Mouse (Mus musculus) cerebellum, adult 18-20 months (tissue): ENCODE measurements at regions not wholly inside any gene's neighbourhood (a gene's known extent, or its start where the extent isn't known, plus 50 kb on each side); places are given as distances from the start of the nearest gene placed in this dataset.

Experiments
- DNase-seq, 2 experiments: peaks; one replicate each; pipeline ENCODE4 v3.0.0; 2021

DNA sequence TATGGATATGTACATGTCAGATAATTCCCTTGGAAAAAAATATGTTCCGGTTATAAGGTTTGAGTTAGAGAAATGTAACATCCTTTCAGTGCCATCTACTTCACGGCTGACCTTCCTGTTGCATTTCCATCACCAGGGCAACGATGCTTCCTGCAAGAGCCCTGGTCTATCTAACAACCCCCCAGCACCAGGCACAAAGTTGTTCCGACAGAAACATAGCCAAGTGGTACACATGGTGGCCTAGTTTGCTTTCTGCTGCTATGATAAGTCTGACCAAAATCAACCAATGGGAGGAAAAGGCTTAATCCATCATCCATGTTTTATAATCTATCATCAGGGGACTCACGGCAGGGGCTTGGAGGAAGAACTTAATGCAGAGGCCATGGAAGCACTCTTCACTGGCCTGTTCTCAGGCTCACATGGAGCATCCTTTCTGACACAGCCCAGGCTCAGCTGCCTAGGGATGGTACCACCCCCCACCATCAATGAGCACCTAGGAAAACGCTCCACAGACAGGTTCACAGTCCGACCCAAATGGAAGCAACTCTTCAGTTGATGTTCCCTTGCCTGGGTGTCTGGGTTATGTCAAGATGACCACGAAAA is 372.2 kb downstream of the Cbln4 start:
- DNase-seq = no peak

- DNase-seq = no peak
These were observed 374.2 kb downstream of the Cbln4 start for GRCm38 (mm10) chr2:171668791-171669645.

GRCm38 (mm10) chr2:171662571-171662970 is 380.7 kb downstream of the Cbln4 start:
- DNase-seq = no peak

DNA sequence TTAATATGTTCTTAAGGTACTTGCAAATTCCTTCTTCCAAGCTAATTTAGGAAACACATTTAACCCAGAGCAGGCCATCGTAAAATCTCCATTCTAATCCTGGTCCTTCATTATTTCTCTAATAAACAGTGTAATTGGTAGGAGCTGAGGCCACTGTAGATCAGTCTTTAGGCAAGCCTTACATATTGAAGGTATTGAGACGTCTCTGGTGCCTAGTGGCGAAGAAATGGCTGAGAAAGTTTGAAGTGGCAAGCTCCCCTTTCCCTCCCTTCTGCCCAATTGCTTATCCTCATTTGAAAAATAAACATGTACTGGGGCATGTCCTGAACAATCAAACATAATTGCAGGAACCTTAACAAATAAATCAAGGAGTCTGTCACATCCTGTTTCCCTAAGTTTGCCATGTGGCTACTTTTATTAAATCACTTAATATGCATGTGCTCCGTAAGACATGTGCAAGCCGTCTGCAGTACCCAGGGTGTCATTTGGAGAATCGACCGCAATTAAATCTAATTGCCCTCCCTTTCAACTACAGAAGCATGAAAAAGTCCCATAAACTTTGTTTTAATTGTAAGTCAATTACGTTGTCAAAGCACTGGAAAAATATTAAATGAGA is 381.3 kb downstream of the Cbln4 start:
- no peak for DNase-seq

- no peak for DNase-seq
These were observed 386.1 kb downstream of the Cbln4 start for GRCm38 (mm10) chr2:171657125-171657524.

DNA sequence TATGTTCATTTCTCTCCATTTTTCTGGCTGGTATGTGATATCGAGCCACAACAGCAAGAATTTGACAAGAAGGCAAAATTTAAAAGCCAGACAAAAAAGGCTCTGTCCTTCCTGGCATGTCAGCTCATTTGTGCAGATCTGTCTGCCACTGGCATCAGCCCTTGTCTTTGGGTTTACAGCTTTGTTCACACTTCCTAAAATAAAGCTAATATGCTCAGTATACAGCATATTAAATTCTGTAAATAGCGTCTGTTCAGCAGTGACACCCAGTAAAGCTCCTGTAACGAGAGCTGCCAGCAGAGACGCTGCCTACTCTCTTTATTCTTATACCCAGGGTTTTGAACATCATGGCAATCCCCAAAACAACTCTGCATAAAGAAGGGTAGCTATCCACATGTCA is 401.5 kb downstream of the Cbln4 start:
- no peak for DNase-seq

DNA sequence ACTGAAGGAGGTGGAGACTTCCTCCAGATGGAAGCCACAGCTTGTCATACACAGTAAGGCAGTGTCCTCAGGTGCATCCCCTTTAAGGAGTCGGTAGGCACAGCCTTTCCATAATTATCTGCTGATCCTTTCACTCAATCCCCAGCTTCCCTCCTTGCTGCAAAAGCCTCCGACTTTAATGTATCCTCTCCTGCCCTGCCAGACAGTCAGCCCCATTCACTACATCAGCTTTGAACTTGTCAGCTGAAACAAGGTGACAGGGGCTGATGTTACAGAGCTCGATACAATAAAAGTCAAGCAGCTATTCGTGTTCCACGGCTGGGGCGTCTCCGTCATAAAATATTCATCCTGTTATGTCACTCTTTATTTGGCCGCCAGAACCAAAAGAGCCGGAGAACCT is 402.8 kb downstream of the Cbln4 start:
- DNase-seq = no peak

GRCm38 (mm10) chr2:171638931-171639330 is 404.3 kb downstream of the Cbln4 start:
- DNase-seq = no peak

DNA sequence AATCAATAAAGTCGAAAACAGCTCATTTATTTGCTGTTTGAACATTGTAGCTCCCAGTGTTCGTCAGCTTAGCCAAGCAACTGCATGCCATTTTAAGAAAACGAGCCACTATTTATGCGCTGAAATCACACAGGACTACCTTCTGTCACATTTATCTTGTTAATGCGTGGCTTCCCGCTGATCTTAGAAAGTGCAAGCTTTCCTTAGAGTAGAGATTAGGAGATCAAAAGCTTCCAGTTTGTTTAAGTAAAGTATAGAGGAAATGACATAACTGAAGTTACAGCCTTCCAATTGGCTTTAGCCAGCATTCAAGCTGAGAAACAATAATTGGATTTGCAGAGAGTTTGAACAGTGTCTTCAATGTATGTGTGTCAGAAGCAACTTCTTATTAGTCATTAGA is 406.4 kb downstream of the Cbln4 start:
- DNase-seq = no peak

- no peak for DNase-seq
These were observed 409.7 kb downstream of the Cbln4 start for GRCm38 (mm10) chr2:171633355-171634097.

- DNase-seq = no peak
These were observed 413.1 kb downstream of the Cbln4 start for GRCm38 (mm10) chr2:171630101-171630715.

GRCm38 (mm10) chr2:171628182-171628850 is 414.9 kb downstream of the Cbln4 start:
- no peak for DNase-seq

- DNase-seq = no peak
These were observed 422.6 kb downstream of the Cbln4 start for GRCm38 (mm10) chr2:171620668-171621067.

- DNase-seq = no peak
These were observed 423.0 kb downstream of the Cbln4 start for GRCm38 (mm10) chr2:171620253-171620652.

DNA sequence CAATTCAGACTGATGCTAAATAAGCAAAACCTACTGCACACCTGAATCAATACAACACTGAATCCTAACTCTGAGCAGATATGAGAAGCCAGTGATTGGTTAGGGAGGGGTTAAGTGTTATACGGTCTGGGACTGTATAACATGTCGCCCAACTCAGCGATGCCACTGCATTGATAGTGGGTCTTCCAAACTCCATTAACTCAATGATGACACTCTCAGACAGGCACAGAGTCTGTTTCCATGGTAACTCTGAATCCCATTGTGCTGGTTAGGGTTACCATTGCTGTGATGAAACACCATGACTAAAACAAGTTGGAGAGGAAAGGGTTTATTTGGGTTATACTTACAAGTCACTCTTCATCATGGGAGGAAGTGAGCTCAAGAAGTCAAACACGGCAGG is 424.5 kb downstream of the Cbln4 start:
- DNase-seq = no peak

DNA sequence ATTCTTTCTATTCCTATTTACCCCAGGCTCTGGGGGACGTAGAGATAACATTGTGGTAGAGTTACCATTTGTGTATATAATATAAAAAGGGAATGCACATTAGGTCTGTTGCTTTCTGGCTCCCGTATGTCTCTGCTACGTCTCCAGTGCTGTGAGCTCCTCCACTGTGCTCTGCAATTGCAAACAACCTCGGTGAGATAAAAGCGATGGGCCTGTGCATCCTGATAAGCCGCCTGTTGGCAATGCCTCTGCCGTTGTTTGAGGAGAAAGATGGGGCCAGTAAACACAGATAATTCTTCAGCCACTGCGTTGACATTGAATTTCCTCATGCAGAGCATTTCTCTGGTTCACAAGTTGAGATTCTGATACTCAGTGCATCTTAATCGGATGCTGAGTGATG is 424.9 kb downstream of the Cbln4 start:
- DNase-seq = no peak

GRCm38 (mm10) chr2:171615462-171615861 is 427.8 kb downstream of the Cbln4 start:
- no peak for DNase-seq

GRCm38 (mm10) chr2:171605064-171605463 is 438.2 kb downstream of the Cbln4 start:
- no peak for DNase-seq

DNA sequence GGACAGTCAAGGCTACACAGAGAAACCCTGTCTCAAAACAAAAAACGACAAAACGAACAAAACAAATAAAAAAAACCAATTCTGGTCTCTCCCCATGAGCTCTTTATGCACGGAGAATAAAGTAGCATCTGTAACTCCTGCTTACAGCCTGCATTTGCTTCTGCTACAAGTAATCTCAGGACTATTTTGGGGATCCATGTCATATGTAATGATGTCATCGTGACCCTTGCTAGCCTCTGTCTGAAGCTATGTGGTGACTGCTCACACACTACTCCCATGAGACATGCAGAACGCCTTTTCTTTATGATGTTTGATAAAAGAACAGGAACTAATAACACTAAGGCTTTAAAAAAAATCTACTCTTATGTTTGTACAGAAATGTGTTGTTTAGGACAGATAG is 448.0 kb downstream of the Cbln4 start:
- DNase-seq = no peak

DNA sequence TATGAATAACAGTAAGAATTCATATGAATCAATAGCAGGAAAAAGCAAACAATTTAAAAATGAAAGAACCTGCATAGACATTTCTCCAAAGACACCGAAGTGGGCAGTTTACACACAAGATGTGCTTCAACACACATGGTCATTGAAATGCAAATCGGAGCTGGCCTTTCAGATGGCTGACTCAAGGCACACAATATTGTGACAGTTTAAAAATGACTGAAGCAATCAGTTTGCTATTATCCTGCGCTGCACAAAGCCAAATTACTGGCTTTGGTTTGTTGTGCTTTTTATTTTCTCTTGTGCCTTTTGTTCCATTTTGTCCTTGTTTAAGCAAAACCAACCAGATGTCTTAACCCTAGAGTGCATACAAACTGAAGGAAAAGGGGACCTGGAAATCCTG is 449.4 kb downstream of the Cbln4 start:
- DNase-seq = no peak

DNA sequence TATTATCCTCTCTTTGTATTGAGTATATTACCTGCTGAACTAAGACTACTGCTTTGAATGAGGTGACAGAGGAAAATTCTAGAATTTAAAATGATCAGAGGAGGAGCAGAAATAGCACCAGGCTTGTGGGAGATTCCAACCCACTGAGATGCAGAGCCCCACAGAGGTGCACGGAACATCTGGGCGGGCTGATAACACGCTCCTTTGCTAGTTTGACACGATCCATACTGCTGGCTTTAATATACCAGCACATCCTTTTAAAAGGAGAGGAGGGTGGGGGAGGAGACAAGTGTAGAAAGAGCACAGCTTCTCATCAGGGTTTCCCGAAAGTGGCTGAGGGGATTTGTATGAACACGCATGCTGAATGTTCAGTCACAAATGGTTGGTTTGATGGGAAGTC is 451.0 kb downstream of the Cbln4 start:
- DNase-seq = no peak

DNA sequence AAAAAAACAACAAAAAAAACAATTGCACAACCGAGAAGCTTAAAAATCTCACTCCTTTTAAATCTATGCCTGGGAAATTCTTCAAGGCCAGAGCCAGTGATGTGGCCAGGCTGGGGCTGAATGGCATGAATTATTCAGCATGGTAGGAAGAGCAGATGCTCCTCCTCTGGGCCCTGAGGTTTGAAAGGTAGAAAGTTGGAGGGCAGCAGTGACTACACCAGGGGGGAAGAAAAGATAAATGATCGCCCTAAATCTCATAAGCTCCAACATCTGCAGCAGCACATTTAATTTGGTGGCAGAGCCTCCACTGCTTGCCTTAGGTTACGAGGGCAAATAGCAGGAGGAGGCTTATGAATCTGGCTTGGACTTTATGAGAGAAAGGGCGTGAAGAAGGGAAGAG is 455.1 kb downstream of the Cbln4 start:
- no peak for DNase-seq
